Mouse (Mus musculus) embryo, embryonic 11 days (tissue): ENCODE measurements around the gene Myl6b.
"Not testable (repeated sequence)": the region's sequence is repeated elsewhere in the genome, so short reads cannot be mapped to it uniquely, and the experiment has no call there.

Source experiments
- DNase-seq: peaks from one replicate; pipeline ENCODE4 v3.0.0-alpha.2; 2015

Myl6b gene

GRCm38 (mm10) chr10:128516677-128517076 is 18.2 kb upstream of the Myl6b start:
- no peak for DNase-seq

DNA sequence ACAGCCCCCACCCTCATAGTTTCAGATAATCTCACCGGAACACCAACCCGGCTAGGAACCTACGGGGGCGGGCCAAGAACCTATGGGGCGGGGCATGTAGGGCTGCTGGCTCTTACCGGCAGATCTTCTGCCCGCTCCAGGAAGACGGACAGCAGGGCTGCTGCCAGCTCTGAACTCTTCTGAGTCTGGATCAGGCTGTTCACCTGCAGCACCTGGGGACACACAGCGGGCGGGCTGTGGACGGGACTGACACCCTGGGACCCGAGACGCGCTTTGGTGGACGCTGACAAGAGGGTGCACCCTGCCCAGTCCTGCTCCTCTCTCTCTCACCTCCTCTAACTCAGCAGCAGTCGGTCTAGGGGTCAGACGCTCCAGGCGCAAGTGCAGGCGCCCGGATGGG is 17.5 kb upstream of the Myl6b start:
- DNase-seq: no peak

- DNase-seq: no peak
Measured at GRCm38 (mm10) chr10:128515044-128515443, 16.6 kb upstream of the Myl6b start.

DNA sequence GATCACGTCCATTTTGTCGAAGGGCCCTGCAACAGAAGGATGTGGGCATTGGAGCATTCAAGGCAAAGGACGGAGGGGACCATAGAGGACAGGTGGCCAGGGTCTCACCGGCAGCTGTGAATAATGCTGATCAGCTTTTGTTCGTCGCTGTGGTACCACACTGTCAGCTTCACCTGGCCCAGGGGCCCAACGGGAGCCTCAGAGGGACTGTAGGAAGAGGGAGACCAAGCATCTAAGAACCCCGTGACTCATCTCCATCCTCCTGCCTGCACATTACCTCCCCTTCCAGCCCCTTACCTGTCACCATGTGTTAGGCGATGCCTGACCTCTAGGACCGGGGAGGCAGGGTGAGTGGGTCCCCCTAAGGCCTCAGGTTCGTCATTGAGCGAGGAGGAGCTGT is 13.3 kb upstream of the Myl6b start:
- DNase-seq: no peak

- DNase-seq: no peak
Measured at GRCm38 (mm10) chr10:128511189-128511588, 12.7 kb upstream of the Myl6b start.

DNA sequence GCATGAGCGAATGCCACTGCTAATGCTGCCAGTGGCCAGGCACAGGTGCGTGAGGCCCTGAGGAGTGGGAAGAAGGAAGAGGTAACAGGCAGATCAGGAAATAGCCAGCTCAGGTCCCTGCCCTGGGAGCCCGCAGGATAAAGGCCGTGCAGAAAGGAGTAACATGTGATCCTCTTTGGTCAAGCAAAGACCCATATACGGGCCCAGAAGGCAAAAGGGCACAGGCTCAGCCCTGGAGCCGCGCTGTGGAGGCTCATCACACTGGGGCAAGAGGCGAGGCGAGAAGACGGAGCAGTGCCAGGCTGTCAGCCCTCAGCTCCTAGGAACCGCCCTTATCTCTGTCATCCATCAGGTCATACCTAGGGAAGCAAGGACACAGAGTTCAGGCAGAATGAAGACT is 11.8 kb upstream of the Myl6b start:
- no peak for DNase-seq

DNA sequence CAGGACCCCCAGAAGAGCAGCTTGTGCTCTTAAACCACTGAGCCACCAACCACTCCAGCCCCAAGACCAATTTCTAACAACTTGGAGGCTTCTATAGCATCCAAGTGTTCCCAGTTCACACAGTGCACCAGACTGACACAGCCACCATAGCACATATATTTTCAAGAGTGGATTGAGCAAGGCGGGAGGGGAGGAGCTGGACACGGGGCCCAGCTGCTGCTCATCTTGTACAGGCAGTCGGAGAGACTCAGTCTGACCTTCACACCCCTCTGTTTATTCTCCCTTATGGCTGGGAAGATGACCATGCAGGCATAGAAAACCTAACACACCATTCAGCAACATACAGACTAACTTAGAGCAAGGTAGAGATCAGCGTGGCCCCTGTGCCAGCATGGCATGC is 11.3 kb upstream of the Myl6b start:
- no peak for DNase-seq

DNA sequence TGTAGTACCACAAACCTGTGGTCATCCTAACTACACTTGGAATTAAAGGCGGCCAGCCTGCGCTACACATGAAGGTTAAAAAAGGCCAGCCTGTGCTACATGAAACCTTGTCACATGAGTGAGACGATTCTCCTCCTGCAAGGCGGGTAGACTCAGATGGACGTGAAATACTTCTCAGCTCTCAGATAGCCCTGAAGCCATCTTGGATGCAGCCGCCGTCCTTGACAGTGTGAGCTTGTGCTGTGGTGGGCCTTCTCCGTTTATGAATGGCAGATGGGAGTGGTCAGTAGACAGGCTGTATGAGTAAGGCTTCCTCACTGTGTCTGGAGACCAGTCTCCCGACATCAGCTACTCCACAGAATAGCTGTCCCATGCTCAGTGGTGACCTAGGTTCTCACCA is 10.7 kb upstream of the Myl6b start:
- DNase-seq: no peak

GRCm38 (mm10) chr10:128508260-128508659 is 9.8 kb upstream of the Myl6b start:
- no peak for DNase-seq

DNA sequence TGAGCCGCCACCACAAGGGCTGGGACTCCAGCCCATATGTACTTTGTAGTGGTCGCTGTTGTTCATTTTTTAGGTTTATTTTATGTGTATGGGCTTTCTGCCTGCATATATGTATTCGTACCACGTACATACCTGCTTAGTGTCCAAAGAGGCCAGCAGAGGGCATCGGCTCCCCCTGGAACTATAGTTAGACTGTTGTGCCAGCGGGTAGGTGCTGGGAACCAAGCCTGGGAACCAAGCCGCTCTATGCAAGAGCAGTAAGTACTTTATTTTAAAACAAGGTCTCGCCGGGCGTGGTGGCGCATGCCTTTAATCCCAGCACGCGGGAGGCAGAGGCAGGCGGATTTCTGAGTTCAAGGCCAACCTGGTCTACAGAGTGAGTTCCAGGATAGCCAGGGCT is 7.5 kb upstream of the Myl6b start:
- no peak for DNase-seq

GRCm38 (mm10) chr10:128505371-128505667 is 6.8 kb upstream of the Myl6b start:
- DNase-seq: not testable (repeated sequence)

- DNase-seq: no peak
Measured at GRCm38 (mm10) chr10:128504641-128505370, 6.3 kb upstream of the Myl6b start.

DNA sequence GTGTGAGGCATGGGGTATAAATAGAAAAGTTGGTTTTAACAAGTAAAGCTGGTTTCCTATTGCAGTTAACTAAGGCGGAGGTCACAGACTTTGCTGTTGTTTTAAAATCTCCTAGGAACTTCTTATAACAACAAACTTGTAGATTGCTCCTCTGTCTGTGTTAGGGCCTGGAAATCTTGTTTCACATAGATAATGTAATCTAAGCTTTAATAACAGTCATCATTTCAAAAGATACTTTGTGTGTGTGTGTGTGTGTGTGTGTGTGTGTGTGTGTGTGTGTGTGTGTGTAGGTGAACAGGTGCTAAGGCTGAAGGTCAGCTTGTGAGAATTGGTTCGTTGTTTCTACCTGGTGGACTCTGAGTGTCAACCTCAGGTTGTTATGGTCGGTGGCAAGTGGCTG is 5.5 kb upstream of the Myl6b start:
- no peak for DNase-seq

DNA sequence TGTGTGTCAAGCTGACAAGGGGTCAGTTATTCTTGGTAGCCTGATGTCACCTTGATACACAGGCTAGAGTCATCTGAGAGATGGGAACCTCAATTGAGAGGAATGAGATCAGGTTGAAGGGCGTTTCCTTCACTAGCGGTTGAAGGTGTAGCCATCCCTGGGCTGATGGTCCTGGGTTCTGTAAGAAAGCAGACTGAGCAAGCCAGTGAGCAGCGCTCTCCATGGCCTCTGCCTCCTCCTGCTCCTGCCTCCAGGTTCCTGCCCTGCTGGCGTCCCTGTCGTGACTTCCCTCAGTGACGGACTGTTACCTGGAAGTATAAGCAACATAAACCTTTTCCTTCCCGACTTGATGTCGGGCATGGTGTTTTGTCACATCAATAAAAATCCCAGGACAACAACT is 5.0 kb upstream of the Myl6b start:
- no peak for DNase-seq

GRCm38 (mm10) chr10:128502341-128502740 is 3.9 kb upstream of the Myl6b start:
- DNase-seq: no peak

GRCm38 (mm10) chr10:128499116-128499671 is 709 bp upstream of the Myl6b start:
- peak; percentile 68 for DNase-seq

- DNase-seq: no peak
Measured at GRCm38 (mm10) chr10:128497134-128497737, 1.2 kb downstream of the Myl6b start.

GRCm38 (mm10) chr10:128496509-128497077 is 1.9 kb downstream of the Myl6b start:
- DNase-seq: no peak

GRCm38 (mm10) chr10:128495903-128496302 is 2.6 kb downstream of the Myl6b start:
- DNase-seq: no peak

- DNase-seq: no peak
Measured at GRCm38 (mm10) chr10:128495270-128495669, 3.2 kb downstream of the Myl6b start.

- no peak for DNase-seq
Measured at GRCm38 (mm10) chr10:128494667-128495245, 3.7 kb downstream of the Myl6b start.

DNA sequence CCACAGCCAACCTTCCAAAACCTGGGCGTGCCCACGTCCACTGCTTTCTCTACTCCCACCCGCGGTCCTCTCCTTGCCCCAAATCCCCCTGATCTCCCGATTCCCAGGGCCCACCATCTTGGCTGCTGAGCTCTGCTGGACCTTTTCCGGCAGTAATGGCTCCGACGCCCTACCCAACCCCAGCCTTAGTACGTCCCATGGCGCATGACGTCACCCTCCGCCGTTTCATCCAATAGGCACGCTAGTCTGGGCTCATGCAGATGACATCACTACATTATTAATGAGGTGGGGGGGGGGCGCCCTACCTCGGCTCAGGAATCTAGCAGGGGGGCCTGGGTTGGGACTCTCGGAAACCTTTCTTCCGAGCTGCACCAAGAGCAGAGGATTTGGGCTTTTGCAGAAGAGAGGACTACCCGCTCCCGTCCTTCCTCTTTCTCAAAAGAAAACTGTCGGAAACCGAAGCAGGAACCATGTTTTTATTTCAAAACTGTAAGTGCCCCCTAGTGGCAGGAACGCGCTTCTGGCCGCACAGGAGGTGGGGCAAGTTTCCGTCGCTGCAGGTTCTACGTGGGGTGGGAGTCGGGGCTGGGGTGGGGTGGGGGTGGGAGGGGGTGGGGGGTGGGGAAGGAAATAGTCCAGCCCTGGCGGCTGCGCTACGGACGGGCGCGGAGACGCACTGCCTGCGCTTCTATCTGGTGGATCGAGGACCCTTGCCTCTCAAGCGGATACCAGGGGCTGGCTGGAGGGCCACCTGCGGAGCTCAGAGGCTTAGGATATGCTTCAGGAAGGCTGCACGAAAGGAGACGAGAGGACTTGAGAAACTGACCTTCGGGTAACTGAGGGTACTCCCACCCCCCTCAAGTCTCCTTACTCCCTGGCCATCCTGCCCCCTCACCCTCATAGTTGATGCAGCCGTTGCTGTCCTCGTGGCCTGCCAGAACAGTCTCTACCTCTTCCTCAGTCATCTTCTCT is 4.5 kb downstream of the Myl6b start, which contains the start of gene Myl6:
TSS of gene Myl6 (minus strand) at position 451 of the 972 bp plus-strand sequence.
- peak; percentile 98 for DNase-seq

GRCm38 (mm10) chr10:128493319-128493694 is 5.2 kb downstream of the Myl6b start:
- DNase-seq: peak; percentile 38
